24 mouse cellular contexts compared by ENCODE assay signal in the genomic region with DNA sequence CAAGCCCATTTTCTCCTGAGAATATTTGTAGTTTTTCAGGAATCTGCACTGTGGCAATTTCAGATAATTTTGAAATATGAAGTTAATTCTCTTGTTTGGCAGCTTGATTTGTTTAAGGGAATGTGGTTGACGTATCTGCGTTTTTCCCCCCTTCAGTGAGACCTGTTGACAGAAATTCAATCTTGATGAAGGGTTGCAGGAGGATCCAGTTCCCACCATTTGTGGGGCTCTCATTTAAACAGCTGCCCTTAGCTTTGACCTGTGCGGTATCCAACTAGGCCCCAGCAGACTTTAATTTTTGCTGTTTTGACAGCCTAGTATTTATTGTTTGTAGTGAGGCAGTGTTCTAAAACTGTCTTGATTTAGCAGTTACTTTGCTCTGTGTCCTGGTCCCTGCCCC. TPM values are rescaled to one million over a fixed set of nuclear protein-coding genes. Genes with fewer than 3 reads are reported as not detected.
"Had no signal": no experiment of that assay in that cellular context is flagged by ENCODE, and none has a peak within 500 bp of the region (broad histone marks: within the 10 kb centered on the region; RNA-seq: fewer than 3 reads in every experiment).

No protein-coding gene starts in this region.

- H3K4me3 ChIP-seq: layer of hippocampus, adult 2 months; limb, embryonic 10.5 days; limb, embryonic 13.5 days; liver, embryonic 12.5 days; liver, embryonic 15.5 days; lung, embryonic 15.5 days; megakaryocyte, embryonic 14.5 days; midbrain, embryonic 10.5 days; midbrain, embryonic 15.5 days; neural tube, embryonic 12.5 days; neural tube, embryonic 15.5 days had no signal

- H3K27ac ChIP-seq: layer of hippocampus, adult 2 months; limb, embryonic 10.5 days; limb, embryonic 13.5 days; liver, embryonic 12.5 days; liver, embryonic 15.5 days; lung, embryonic 15.5 days; midbrain, embryonic 10.5 days; midbrain, embryonic 15.5 days; neural tube, embryonic 12.5 days; neural tube, embryonic 15.5 days had no signal

- DNase-seq: kidney, adult 8-10 months; kidney, postnatal 25 days; layer of hippocampus, adult 9-11 months; liver; lung, adult 18-20 months; lung, postnatal 10 days; lung, postnatal 36 days; retina, postnatal 1 day; thymus, adult 18-20 months; thymus, postnatal 36 days had no signal

RNA-seq across cellular contexts. Expression of a gene that starts 51.7 kb away (rescaled TPM):
- total RNA-seq: layer of hippocampus, adult 2 months; layer of hippocampus, postnatal 25 days; left cerebral cortex, adult 18-20 months; left cerebral cortex, postnatal 25 days had no signal
